Mouse (Mus musculus) liver, adult 2 months (tissue): ENCODE results near the gene Wbp11.

ENCODE experiments used
- CTCF ChIP-seq: fragments of 200-500 bp; IDR thresholded peaks from 2 replicates; pipeline ENCODE4 v1.5.1; 2011; ENCODE audit warnings: low read depth, low read length, control low read depth
- POLR2A ChIP-seq: fragments of 200-500 bp; IDR thresholded peaks from 2 replicates; pipeline ENCODE4 v1.6.1; 2011; ENCODE audit warnings: low read length, control low read depth; ENCODE audit not compliant: insufficient read depth; ENCODE audit errors: extremely low read depth

GRCm38 (mm10) chr6:136850267-136850666 lies 22.2 kb upstream of the Wbp11 start:
- TF ChIP-seq POLR2A = no peak
- TF ChIP-seq CTCF = no peak
